Mouse (Mus musculus) frontal cortex, postnatal 36 days (tissue): ENCODE data around the gene Ctsl.

Experiments used
- DNase-seq, 2 experiments: peaks; one replicate each; pipeline ENCODE4 v3.0.0; 2022; ENCODE audit warnings: low spot score in 2 of 2

Ctsl gene

GRCm38 (mm10) chr13:64312916-64313289 lies 57.8 kb downstream of the Ctsl start:
- DNase-seq: no peak

- DNase-seq: peak; percentile 84 to 92
These were observed 58.4 kb downstream of the Ctsl start, which contains the start of gene Aaed1 for GRCm38 (mm10) chr13:64312024-64312915. Gene Aaed1, minus strand, starts transcription at chr13:64312710.

GRCm38 (mm10) chr13:64311266-64311665 lies 59.4 kb downstream of the Ctsl start:
- no peak for DNase-seq

- no peak for DNase-seq
These were observed 60.1 kb downstream of the Ctsl start for GRCm38 (mm10) chr13:64310585-64310984.

- DNase-seq: no peak
These were observed 60.8 kb downstream of the Ctsl start for GRCm38 (mm10) chr13:64309842-64310241.
